Mouse (Mus musculus): ENCODE measurements around the gene Phrf1. TPM values are rescaled to one million over a fixed set of nuclear protein-coding genes. Genes with fewer than 3 reads are reported as not detected.

The Phrf1 gene
- polyA plus RNA-seq, 1 experiment from 2014 or later = 56.7 TPM

DNA sequence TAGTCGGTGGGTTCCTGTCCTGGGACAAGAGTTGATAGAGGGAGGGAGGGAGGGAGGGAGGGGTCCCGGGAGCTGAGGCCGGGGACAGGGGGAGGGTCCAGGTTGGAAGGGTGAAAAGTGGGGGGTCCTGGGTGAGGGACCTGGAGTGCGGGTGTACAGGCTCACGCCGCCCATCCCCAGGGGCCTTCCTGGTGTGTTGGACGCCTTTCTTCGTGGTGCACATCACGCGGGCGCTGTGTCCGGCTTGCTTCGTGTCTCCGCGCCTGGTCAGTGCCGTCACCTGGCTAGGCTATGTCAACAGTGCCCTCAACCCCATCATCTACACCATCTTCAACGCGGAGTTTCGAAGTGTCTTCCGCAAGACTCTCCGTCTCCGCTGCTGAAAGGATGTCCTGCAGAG is 65.9 kb downstream of the Phrf1 start:
- peak overlapping the region; percentile 48 for H3K4me3 ChIP-seq (ENCODE audit: low read length)
- H3K27me3 ChIP-seq (replicated peaks; ENCODE audit: control insufficient read depth, insufficient read depth, low read length) = peaks cover 51% of the 10 kb centered on the region
- 8% methylated on average over 22 of the region's 22 CpGs for WGBS
- H3K9me3 ChIP-seq (ENCODE audit: control insufficient read depth, low read length) = no peaks in the 10 kb centered on the region
- peaks cover 6% of the 10 kb centered on the region; the same call in 1 of the 2 replicates for H3K36me3 ChIP-seq (ENCODE audit: control insufficient read depth, insufficient read depth, low read length)
- H3K4me1 ChIP-seq (ENCODE audit: control insufficient read depth, insufficient read depth, low read length) = peaks cover 21% of the 10 kb centered on the region
- ATAC-seq = 0 out of 2 replicates have a peak, but pooled peaks have one; percentile 9
- H3K4me2 ChIP-seq (ENCODE audit: low read depth, low read length) = peak overlapping the region; percentile 84
- H3K27ac ChIP-seq (ENCODE audit: low read length) = no peak overlapping the region
- peak overlapping the region; percentile 67; the same call in 1 of the 2 replicates for H3K9ac ChIP-seq (ENCODE audit: low read depth, low read length)

DNA sequence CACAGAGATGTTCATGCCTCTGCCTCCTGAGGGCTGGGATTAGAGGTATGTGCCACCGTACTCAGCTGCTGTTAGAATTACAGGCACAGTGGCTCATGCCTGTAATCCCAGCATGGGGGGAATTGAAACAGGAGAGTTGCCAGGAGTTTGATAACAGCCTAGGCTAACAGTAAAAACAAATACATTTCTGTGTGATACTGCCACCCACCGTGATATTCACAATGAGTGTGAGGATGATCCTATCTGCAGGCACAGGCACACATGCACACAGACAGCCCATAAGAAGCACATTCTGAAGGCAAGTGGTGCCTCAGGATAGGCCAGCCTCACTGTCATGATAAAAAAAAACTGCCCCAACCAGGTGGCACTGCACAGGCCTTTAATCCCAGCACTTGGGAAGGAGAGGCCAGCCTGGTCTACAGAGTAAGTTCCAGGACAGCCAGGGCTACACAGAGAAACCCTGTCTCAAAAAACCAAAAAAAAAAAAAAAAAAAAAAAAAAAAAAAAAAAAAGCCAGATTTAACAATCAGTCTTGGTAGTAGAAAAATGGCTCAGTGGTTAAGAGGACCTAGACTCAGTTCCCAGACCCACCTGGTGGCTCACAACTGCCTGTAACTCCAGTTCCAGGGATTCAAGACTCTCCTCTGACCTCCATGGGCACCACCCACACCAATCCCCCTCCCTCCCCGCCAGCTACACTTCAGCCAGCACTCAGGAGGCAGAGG is 69.5 kb downstream of the Phrf1 start:
- H3K9ac ChIP-seq (ENCODE audit: low read depth, low read length) = no peak overlapping the region
- 76% methylated on average over 3 of the region's 3 CpGs for WGBS
- peaks cover 27% of the 10 kb centered on the region for H3K27me3 ChIP-seq (replicated peaks; ENCODE audit: control insufficient read depth, insufficient read depth, low read length)
- H3K4me1 ChIP-seq (ENCODE audit: control insufficient read depth, insufficient read depth, low read length) = peaks cover 12% of the 10 kb centered on the region
- H3K9me3 ChIP-seq (ENCODE audit: control insufficient read depth, low read length) = no peaks in the 10 kb centered on the region
- ATAC-seq = no peak
- no peak overlapping the region for H3K27ac ChIP-seq (ENCODE audit: low read length)
- no peak overlapping the region for H3K4me3 ChIP-seq (ENCODE audit: low read length)
- no peak overlapping the region for H3K4me2 ChIP-seq (ENCODE audit: low read depth, low read length)
- H3K36me3 ChIP-seq (ENCODE audit: control insufficient read depth, insufficient read depth, low read length) = peaks cover 14% of the 10 kb centered on the region

DNA sequence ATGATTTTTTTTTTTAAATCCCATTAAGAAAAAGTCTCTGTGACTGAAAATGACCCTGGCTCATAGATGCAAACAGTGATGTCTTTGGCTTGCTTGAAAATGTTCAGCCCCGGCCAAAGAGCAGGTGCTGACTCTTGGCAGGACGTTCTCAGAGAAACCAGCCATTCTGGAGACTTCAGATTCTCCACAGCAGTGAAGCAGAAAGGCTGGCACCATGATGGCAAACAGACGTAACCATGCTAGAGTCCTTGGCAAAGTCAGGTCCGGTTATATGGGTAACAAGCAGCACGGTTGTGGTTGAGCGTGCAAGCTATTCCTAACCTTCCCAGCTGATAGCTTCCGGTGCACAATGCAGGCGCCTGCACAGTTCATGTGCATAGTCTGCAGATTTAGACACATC is 70.6 kb downstream of the Phrf1 start:
- Histone ChIP-seq H3K27ac (ENCODE audit: low read length) (no peak overlapping the region), H3K9me3 (ENCODE audit: control insufficient read depth, low read length) (no peaks in the 10 kb centered on the region), H3K4me3 (ENCODE audit: low read length) (no peak overlapping the region), H3K36me3 (ENCODE audit: control insufficient read depth, insufficient read depth, low read length) (peaks cover 14% of the 10 kb centered on the region), H3K4me2 (ENCODE audit: low read depth, low read length) (no peak overlapping the region), H3K27me3 (replicated peaks; ENCODE audit: control insufficient read depth, insufficient read depth, low read length) (peaks cover 16% of the 10 kb centered on the region), H3K9ac (ENCODE audit: low read depth, low read length) (no peak overlapping the region), H3K4me1 (ENCODE audit: control insufficient read depth, insufficient read depth, low read length) (peaks cover 5% of the 10 kb centered on the region)
- WGBS = 96% methylated on average over 8 of the region's 8 CpGs
- ATAC-seq = no peak

DNA sequence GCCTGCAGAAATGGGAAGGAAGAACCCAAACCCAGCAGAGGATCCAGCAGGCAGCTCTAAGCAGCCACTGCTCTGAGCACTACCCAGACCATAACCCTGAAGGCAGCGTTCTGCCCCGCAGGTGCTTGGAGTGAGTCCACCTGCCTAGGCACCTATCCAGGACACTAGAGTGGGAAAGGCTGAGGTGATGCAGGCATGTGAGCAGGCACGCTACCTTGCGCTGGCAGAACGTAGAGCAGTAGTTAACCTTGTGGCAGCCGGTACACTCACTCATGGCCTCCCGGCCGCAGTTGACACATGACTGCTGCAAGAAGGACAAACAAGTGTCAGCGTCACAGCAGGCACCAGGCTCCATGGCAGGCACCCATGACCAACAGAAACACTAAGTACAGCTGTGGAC is 72.8 kb downstream of the Phrf1 start:
- Histone ChIP-seq H3K9me3 (ENCODE audit: control insufficient read depth, low read length) (no peaks in the 10 kb centered on the region), H3K9ac (ENCODE audit: low read depth, low read length) (no peak overlapping the region), H3K27ac (ENCODE audit: low read length) (no peak overlapping the region), H3K4me3 (ENCODE audit: low read length) (no peak overlapping the region), H3K4me2 (ENCODE audit: low read depth, low read length) (no peak overlapping the region), H3K27me3 (replicated peaks; ENCODE audit: control insufficient read depth, insufficient read depth, low read length) (no peaks in the 10 kb centered on the region), H3K36me3 (ENCODE audit: control insufficient read depth, insufficient read depth, low read length) (peaks cover 19% of the 10 kb centered on the region), H3K4me1 (ENCODE audit: control insufficient read depth, insufficient read depth, low read length) (no peaks in the 10 kb centered on the region)
- ATAC-seq = no peak
- 96% methylated on average over 9 of the region's 9 CpGs for WGBS

DNA sequence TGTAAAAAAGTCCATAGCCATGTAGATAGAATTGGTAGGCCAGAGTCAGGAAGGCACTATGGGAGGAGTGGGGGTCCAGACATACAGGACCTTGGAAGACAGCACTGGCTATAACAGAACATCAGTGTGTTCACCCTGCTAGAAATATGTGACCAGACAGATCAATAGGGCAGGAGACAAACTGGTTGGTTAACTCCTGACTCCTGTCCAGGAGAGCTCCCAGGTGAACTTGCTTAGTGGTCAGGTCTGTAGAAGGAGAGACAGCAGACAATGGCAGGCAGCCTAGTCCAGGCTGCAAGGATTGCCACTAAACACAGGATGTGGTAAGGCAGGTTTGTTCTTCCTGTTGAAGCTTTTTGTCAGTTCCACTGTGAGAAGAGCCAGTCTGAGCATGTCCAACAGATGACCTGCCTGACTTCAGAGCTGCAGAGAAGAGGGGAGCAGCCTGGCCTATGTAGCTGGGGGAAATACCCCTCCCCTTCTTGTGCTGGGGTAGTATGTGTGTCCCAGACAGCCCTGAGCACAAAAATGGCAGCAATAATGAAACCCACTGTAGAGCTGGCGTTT is 74.2 kb downstream of the Phrf1 start:
- WGBS = 80% methylated on average over 1 of the region's 1 CpGs

DNA sequence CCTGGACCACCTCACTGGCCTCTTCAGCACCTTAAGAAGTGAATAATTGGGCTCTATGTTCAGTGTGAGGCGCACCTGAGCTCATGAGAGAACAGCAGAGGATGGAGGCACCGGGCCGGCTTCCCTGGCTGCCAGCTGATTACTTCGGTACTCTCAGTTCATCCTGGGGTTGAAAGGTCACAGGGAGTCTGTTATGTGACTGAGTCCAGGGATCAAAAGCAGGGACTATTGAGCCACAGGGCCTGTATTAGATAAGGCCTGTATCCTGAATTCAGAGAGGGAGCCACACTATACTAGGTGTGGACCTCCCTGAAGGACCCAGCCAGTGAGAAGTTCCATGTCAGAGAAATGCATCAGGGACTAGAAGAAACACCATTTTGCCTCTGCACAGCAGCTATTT is 76.0 kb downstream of the Phrf1 start:
- H3K9me3 ChIP-seq (ENCODE audit: control insufficient read depth, low read length) = no peaks in the 10 kb centered on the region
- peaks cover 29% of the 10 kb centered on the region for H3K36me3 ChIP-seq (ENCODE audit: control insufficient read depth, insufficient read depth, low read length)
- WGBS = 87% methylated on average over 4 of the region's 4 CpGs
- no peak for ATAC-seq
- no peaks in the 10 kb centered on the region for H3K4me1 ChIP-seq (ENCODE audit: control insufficient read depth, insufficient read depth, low read length)
- no peak overlapping the region for H3K9ac ChIP-seq (ENCODE audit: low read depth, low read length)
- H3K27me3 ChIP-seq (replicated peaks; ENCODE audit: control insufficient read depth, insufficient read depth, low read length) = no peaks in the 10 kb centered on the region
- H3K4me3 ChIP-seq (ENCODE audit: low read length) = no peak overlapping the region
- H3K4me2 ChIP-seq (ENCODE audit: low read depth, low read length) = no peak overlapping the region
- H3K27ac ChIP-seq (ENCODE audit: low read length) = no peak overlapping the region

More for the DNA sequence above, 74.2 kb downstream of the Phrf1 start:
- no peak overlapping the region for H3K4me2 ChIP-seq (ENCODE audit: low read depth, low read length)
- H3K36me3 ChIP-seq (ENCODE audit: control insufficient read depth, insufficient read depth, low read length) = peaks cover 22% of the 10 kb centered on the region
- no peak overlapping the region for H3K9ac ChIP-seq (ENCODE audit: low read depth, low read length)
- no peaks in the 10 kb centered on the region for H3K27me3 ChIP-seq (replicated peaks; ENCODE audit: control insufficient read depth, insufficient read depth, low read length)
- no peak overlapping the region for H3K27ac ChIP-seq (ENCODE audit: low read length)
- H3K4me1 ChIP-seq (ENCODE audit: control insufficient read depth, insufficient read depth, low read length) = no peaks in the 10 kb centered on the region
- H3K4me3 ChIP-seq (ENCODE audit: low read length) = no peak overlapping the region
- ATAC-seq = no peak
- no peaks in the 10 kb centered on the region for H3K9me3 ChIP-seq (ENCODE audit: control insufficient read depth, low read length)

MicroRNA genes within 50 kb of the gene (microRNA counts, 519-probe panel; counts per million panel counts)
- 3,337 counts per million, percentile 85 among the panel's probes with 10 or more counts for microRNA mmu-miR-210

Small RNAs within 50 kb of the gene (microRNA-seq; reads per million reads assigned to microRNA genes)
- gene Mir210 = 950 reads per million, percentile 74 among the genes with 10 or more reads in this experiment

Other genes starting within 250 kb of the Phrf1 start
- 255 and 269 TPM in 2 replicates for gene Ifitm3, start 218.0 kb upstream of the Phrf1 start, polyA plus RNA-seq (2015; fragmentation: Nextera tagmentation; extraction: Ambion mirVana)
- 1.9 and 2.0 TPM in 2 replicates for gene Ifitm6, start 210.9 kb upstream of the Phrf1 start, polyA plus RNA-seq (2015; fragmentation: Nextera tagmentation; extraction: Ambion mirVana)
- gene Gm17387, start 199.7 kb upstream of the Phrf1 start, polyA plus RNA-seq (2015; fragmentation: Nextera tagmentation; extraction: Ambion mirVana) = not detected in 2 replicates
- 7.2 and 7.3 TPM in 2 replicates for gene B4galnt4, start 167.7 kb upstream of the Phrf1 start, polyA plus RNA-seq (2015; fragmentation: Nextera tagmentation; extraction: Ambion mirVana)
- 31.3 and 32.4 TPM in 2 replicates for gene Pkp3, start 150.6 kb upstream of the Phrf1 start, polyA plus RNA-seq (2015; fragmentation: Nextera tagmentation; extraction: Ambion mirVana)
- gene Sigirr, start 128.2 kb upstream of the Phrf1 start, polyA plus RNA-seq (2015; fragmentation: Nextera tagmentation; extraction: Ambion mirVana) = 29.4 and 32.8 TPM in 2 replicates
- 43.6 and 50.1 TPM in 2 replicates for gene Ano9, start 111.0 kb upstream of the Phrf1 start, polyA plus RNA-seq (2015; fragmentation: Nextera tagmentation; extraction: Ambion mirVana)
- gene Ptdss2, start 106.4 kb upstream of the Phrf1 start, polyA plus RNA-seq (2015; fragmentation: Nextera tagmentation; extraction: Ambion mirVana) = 59.0 and 60.3 TPM in 2 replicates
- 159 and 160 TPM in 2 replicates for gene Rnh1, start 55.9 kb upstream of the Phrf1 start, polyA plus RNA-seq (2015; fragmentation: Nextera tagmentation; extraction: Ambion mirVana)
- gene Hras, start 34.8 kb upstream of the Phrf1 start, polyA plus RNA-seq (2015; fragmentation: Nextera tagmentation; extraction: Ambion mirVana) = 21.9 and 47.0 TPM in 2 replicates
- 5.3 and 6.5 TPM in 2 replicates for gene Lrrc56, start 34.6 kb upstream of the Phrf1 start, polyA plus RNA-seq (2015; fragmentation: Nextera tagmentation; extraction: Ambion mirVana)
- gene Lmntd2, start 14.7 kb upstream of the Phrf1 start, polyA plus RNA-seq (2015; fragmentation: Nextera tagmentation; extraction: Ambion mirVana) = 4.0 TPM in 2 replicates
- gene Rassf7, start 12.9 kb upstream of the Phrf1 start, polyA plus RNA-seq (2015; fragmentation: Nextera tagmentation; extraction: Ambion mirVana) = 75.6 and 77.5 TPM in 2 replicates
- gene Irf7, start 37.7 kb downstream of the Phrf1 start, polyA plus RNA-seq (2015; fragmentation: Nextera tagmentation; extraction: Ambion mirVana) = 6.5 and 9.1 TPM in 2 replicates
- gene Cdhr5, start 48.0 kb downstream of the Phrf1 start, polyA plus RNA-seq (2015; fragmentation: Nextera tagmentation; extraction: Ambion mirVana) = 167 and 234 TPM in 2 replicates
- 304 and 334 TPM in 2 replicates for gene Sct, start 50.3 kb downstream of the Phrf1 start, polyA plus RNA-seq (2015; fragmentation: Nextera tagmentation; extraction: Ambion mirVana)
- gene Drd4, start 63.2 kb downstream of the Phrf1 start, polyA plus RNA-seq (2015; fragmentation: Nextera tagmentation; extraction: Ambion mirVana) = 0.23 and 0.48 TPM in 2 replicates
- gene Deaf1, start 98.9 kb downstream of the Phrf1 start, polyA plus RNA-seq (2015; fragmentation: Nextera tagmentation; extraction: Ambion mirVana) = 61.0 and 64.4 TPM in 2 replicates
- 32.4 and 34.2 TPM in 2 replicates for gene Tmem80, start 99.0 kb downstream of the Phrf1 start, polyA plus RNA-seq (2015; fragmentation: Nextera tagmentation; extraction: Ambion mirVana)
- 191 and 214 TPM in 2 replicates for gene Eps8l2, start 110.1 kb downstream of the Phrf1 start, polyA plus RNA-seq (2015; fragmentation: Nextera tagmentation; extraction: Ambion mirVana)
- 567 and 582 TPM in 2 replicates for gene Taldo1, start 163.4 kb downstream of the Phrf1 start, polyA plus RNA-seq (2015; fragmentation: Nextera tagmentation; extraction: Ambion mirVana)
- 47.5 and 48.2 TPM in 2 replicates for gene Gatd1, start 185.4 kb downstream of the Phrf1 start, polyA plus RNA-seq (2015; fragmentation: Nextera tagmentation; extraction: Ambion mirVana)
- gene Cend1, start 200.7 kb downstream of the Phrf1 start, polyA plus RNA-seq (2015; fragmentation: Nextera tagmentation; extraction: Ambion mirVana) = 3.2 and 4.0 TPM in 2 replicates
- gene Slc25a22, start 209.1 kb downstream of the Phrf1 start, polyA plus RNA-seq (2015; fragmentation: Nextera tagmentation; extraction: Ambion mirVana) = 34.6 and 37.7 TPM in 2 replicates
- gene Pidd1, start 215.2 kb downstream of the Phrf1 start, polyA plus RNA-seq (2015; fragmentation: Nextera tagmentation; extraction: Ambion mirVana) = 7.3 and 8.0 TPM in 2 replicates
- 1,164 and 1,258 TPM in 2 replicates for gene Rplp2, start 218.6 kb downstream of the Phrf1 start, polyA plus RNA-seq (2015; fragmentation: Nextera tagmentation; extraction: Ambion mirVana)
- 45.5 and 45.7 TPM in 2 replicates for gene Pnpla2, start 226.4 kb downstream of the Phrf1 start, polyA plus RNA-seq (2015; fragmentation: Nextera tagmentation; extraction: Ambion mirVana)
- gene Cracr2b, start 232.3 kb downstream of the Phrf1 start, polyA plus RNA-seq (2015; fragmentation: Nextera tagmentation; extraction: Ambion mirVana) = 19.3 and 21.0 TPM in 2 replicates
- gene Cd151, start 238.6 kb downstream of the Phrf1 start, polyA plus RNA-seq (2015; fragmentation: Nextera tagmentation; extraction: Ambion mirVana) = 30.6 and 30.8 TPM in 2 replicates
- 50.9 and 57.1 TPM in 2 replicates for gene Polr2l, start 246.3 kb downstream of the Phrf1 start, polyA plus RNA-seq (2015; fragmentation: Nextera tagmentation; extraction: Ambion mirVana)
- gene Tspan4, start 246.5 kb downstream of the Phrf1 start, polyA plus RNA-seq (2015; fragmentation: Nextera tagmentation; extraction: Ambion mirVana) = 58.2 and 59.2 TPM in 2 replicates

Data from intestine, embryonic 16.5 days (tissue).